Mouse (Mus musculus): ENCODE results near the gene 3110001I22Rik.

3110001I22Rik gene

GRCm38 (mm10) chr16:13722937-13723336 is 51.2 kb downstream of the 3110001I22Rik start:
- peak; percentile 31 for DNase-seq

- DNase-seq: no peak
Measured at GRCm38 (mm10) chr16:13727811-13728335, 56.1 kb downstream of the 3110001I22Rik start.

Data from thymus, postnatal 14 days (tissue).